Mouse (Mus musculus): ENCODE data around the gene Leo1.

Leo1 gene

DNA sequence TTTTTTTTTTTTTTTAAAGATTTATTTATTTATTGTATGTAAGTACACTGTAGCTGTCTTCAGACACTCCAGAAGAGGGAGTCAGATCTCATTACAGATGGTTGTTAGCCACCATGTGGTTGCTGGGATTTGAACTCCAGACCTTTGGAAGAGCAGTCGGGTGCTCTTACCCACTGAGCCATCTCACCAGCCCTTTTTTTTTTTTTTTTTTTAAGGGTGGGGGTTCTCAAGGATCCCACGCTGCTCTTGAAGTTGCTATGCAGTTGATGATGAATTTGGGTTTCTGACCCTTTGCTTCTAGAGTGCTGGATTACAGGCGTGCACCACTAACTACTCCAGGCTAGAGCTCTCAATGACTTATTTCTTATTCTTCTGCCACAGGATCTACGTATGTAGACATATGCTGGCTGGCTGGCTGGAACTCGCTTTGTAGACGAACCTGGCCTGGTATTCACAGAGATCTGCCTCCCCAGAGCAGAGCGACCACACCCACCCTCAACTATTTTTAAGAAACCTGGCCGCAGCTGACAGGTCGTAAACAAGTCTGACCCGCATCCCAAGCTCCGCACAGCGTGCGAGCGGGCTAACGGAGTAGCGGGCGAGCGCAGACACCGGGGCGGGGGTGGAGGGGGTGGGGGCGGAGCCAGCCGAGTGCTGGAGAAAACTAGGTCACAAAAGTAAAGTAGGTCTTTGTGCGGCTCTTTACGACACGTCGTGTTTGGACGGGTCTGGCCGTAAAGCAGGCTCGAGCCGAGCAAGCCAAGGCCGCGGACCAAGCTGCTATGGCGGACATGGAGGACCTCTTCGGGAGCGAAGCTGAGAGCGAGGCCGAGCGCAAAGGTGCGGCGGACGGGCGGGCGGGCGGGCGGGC, at the start of gene Leo1:
TSS of gene Leo1 (plus strand) at position 729 of the 871 bp plus-strand sequence.
- DNase-seq = peak; percentile 85 to 93

DNA sequence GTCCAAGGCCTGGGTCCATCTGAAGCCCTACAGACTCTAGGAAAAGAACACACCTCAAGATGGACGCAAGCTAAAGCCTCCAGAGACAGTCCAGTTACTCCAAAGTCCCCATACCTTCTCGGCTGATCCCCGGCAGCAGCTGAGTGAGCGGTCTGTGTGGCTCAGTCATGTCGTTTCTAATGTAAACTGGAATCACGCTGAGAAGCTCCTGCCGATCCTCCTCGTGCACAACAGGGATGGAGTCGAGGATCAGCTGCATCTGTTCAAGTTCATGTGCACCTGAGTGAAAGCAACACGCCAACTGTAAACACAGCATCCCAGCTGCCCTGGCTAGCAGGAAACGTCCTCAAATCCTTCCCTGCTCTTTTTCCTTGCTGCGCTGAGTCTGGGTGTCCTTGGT, 48.1 kb upstream of the Leo1 start:
- no peak for DNase-seq

DNA sequence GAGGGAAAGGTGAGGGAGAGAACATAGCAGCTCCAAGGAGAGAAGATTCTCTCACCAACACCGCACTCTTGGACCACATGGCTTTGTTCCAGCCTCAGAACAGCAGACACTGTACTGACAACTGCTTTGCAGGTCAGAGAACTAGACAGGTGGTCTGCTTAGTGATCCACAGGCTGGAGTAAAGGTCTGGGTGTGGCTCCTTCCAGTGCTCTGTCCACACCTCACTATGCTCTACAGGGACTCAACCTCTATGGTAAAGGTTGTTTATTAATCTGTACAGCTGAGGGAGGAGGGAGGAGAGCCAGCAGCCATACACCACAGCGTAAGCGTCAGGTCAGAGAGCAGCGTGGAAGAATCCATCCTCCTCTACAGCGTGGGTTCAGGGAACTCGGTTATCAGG, 45.4 kb upstream of the Leo1 start:
- no peak for DNase-seq

DNA sequence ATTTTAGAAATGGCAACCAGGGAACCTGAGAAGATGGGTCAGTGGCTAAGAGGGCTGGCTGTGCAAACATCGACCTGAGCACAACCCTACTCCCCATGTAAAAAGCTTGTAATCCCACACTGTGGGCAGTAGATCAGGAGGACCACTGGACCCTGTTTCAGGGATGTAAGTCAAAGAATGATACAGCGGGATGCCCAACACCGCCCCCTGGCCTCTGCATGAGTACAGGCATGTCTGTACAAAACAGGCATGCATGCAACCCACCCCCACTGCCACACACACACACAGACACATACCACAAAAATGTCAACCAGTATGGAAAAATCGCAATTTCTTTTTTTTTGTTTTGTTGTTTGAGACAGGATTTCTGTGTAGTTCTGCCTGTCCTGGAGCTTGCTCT, 42.3 kb upstream of the Leo1 start:
- no peak for DNase-seq

DNA sequence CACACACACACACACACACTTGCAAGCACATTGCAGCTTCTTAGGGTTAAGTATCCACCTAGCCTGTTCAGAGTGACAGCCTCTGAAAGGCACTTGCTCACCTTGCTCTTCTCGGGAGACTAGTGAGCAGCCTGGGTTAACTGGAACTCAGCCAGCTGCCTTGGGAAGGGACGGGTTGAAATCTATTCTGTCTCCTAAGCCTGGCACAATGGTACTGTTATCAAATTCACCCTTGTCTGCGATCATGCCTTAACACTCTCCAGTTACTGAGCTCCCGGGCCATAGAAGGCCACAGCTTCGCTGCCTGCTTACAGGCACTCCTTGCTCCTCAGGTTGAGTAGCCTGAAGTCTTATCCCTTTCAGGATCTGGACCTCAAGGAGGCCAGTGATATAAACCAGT, 40.7 kb upstream of the Leo1 start:
- DNase-seq = no peak

DNA sequence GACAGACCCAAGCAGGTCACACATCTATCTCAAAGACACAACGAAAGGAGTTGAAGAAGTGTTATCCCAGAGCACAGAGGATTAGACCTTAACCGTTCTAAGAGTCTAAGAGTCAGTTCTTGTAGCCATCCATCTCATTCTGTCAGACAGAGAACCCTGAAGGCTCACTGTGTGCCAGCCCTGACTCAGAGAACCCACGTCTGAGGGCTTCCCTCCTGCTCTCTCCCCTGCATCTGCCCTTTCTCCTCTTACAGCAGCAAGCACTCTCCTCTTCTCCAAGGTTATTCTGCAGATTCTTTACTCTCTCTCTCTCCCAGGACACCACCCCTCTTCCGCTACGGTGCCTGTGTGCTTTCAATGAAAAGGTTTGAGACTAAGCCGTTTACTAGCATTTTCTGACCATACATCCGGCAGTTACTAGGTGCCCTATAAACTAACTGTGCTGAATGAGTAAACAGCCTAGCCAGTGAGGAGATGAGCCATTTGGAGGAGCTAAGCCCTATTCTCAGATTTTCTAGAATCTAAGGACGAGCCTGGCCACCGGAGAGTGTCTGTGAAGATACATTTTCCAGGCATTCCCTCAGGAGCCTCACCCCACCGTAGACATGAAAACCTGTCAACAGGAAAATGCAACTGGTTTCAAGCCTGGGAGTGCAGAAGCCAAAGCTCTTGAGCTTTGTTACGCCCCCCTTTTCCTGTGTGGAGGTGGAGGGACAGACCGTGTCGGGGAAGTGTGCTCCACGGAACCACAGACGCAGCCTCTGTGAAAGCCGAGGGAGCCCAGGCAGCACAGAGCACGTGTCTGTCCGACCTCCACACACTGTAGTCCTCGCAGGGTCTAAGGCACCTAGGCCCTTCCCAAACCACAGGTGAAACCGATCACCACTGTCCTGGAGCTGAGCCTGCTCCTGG, 39.5 kb upstream of the Leo1 start:
- DNase-seq = no peak

DNA sequence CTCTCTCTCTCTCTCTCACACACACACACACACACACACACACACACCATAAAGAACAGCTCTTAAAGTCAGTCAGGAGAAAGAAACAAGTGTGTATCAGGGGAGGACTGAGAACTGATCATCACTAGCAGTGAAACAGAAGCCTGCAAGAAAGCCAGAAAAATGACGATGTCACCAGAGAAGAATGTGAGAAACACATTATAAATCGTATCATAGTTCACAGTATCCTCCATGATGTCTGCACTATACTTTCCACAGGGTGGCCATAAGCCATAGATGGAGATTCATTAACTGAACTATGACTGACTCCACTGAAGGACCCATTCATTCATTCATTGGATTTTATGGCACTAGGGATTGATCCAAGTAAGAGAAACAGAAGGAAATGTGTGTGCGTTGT, 37.8 kb upstream of the Leo1 start:
- no peak for DNase-seq

DNA sequence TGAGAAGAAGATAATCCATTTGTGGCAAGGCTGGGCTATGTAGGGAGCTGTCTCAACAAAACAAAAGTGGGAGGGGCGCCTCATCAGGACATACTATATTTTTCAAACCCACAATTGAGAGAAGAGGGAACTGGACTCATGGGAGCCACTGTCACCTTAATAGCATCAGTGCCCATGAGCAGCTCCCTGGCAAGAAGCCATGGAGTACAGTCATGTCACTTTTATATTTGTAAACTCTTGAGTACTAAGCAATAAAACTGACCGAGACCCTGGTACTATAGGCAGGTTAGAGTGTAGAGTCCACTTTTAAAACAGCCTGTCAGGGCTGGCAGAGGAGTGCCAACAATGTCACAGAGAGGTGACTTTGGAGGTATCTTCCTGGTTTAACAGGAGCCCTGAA, 35.2 kb upstream of the Leo1 start:
- DNase-seq = no peak

DNA sequence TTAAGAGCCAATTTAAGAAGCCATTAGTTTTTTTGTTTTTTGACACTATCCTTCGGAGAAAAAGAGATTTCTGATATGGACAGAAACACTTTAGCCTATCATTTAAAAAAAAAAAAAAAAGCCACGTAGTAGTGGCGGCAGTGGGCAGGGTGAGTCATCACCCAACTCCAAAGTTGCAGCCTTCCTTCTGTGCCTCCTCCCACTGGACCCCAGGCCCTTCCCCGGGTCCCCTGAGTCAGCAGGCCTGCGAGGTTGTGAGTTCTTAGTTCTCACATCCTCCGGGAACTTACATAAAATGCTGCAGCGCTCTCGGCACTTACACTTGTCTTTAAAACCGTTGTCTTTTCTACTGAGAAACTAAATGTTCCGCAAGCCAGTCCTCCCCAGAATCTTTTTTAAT, 33.5 kb upstream of the Leo1 start:
- DNase-seq = peak; percentile 38 to 54

DNA sequence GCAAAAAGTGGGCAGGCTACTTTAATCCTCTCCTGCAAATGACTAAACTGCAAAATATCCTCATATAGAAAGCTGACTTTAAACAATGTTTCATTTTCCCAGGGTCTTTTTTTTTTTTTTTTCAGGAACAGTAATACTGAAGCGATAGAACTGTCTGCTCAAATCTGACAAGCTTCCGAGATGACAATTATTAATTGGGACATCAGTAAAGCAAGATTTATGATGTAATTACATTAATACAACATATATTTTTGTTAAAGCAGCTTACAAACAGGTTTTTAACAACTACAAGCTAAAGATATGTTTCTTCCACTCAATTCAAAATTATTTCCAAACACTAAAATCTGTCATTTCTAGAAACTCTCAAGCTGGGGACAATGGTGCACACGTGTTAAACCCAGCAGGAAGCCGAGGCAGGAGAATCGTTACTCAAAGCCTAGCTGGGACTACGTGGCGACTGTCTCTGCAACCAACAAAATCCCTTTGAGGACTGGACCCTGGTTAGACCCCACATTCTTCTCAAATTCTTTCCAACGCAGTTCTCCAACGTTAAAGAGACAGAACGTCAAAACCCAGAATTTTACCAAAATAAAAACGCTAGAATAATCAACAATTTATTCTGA, 33.0 kb upstream of the Leo1 start:
- no peak for DNase-seq

DNA sequence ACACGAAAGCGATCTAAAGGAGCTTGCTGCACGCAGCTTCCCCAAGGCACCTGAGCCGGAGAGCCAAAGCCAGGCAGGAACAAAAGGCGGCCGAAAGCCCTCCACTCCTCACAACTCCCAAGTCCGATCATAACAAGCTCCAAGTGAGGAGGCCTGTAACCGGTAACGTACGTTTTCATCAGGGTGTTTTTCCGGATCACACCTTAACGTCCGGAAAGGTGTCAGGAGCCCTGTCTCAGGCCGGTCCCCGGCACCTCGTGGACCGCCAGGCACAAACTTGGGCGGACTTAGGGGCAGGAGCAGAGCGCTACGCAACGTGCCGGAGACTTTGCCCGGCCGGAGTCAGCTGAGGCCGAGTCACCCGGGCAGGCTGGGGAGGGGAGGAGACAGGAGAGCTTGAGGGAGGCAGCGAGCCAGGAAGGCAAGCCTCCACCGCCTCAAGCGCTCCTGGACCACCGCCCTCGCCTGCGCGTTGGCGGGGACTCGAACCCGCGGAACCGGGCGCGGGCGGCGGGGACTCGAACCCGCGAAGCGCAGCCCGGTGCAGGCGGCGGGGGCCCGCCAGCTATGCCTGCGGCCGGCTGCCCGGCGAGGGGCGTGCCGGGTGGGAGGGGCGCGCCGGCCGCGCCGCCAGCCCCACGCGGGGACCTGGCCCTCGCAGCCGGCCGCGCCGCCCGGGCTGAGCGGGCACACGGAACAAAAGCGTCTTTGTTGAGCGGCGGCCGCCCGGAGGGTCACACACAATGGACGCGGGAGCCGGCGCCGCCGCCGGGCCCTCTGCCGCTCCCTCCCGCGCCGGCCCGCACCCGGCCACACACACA, 32.1 kb upstream of the Leo1 start:
- DNase-seq = peak; percentile 77 to 87

DNA sequence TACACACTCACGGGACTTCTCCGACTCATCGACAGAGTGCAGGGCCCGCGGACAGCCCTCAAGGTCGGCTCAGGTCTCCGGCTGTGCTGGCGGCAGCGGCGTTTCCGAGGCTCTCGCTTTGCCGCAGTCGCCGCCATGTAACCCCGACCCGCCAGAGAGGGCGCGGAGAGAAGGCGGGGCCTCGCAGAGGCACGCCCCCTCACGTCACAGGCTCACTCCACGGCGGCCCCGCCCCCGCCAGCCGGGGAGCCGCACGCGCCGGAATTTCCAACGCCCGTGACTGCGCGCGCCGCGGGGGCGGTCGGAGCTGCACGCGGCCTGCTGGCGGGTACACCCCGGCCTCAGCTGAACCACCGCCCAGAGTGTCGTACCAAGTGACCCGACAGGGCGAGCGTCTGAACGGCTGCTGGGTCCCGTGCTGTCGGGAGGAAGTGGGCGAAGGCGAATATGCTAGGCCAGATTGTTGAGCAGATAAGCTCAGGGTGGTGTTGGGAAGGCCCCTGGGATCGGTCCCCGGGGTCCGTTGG, 31.4 kb upstream of the Leo1 start, which contains the start of gene Mapk6:
TSS of gene Mapk6 (minus strand) at position 154 of the 527 bp plus-strand sequence.
- DNase-seq = peak; percentile 98 to 99

DNA sequence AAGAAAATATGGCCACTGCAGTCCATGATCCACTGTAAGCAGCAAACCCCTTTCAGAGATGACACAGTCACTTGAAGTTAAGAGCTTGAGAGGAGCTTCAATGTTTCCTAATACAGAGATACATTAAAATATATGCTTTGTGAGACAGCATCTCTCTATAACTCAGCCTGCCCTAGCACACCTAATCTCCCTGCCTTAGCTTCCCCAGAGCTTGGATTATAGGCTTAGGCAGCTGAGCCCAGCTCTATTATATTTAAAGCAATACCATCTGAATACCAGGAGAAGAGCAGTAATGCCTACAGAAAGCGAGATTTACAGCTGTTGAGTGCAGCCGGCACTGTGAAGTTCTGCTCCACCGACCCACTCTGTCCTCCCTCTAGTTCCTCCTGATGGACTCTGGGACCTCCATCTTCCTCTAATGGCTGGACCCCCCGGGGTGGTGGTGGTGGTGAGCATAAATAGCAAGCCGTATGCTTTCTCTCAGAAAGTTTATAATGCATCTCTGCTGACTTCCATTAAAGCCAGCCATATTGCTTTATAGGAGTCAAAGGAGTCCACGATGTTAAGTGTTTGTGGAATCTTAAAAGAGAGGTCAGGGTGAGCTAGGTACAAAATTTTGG, 30.3 kb upstream of the Leo1 start:
- DNase-seq = no peak

DNA sequence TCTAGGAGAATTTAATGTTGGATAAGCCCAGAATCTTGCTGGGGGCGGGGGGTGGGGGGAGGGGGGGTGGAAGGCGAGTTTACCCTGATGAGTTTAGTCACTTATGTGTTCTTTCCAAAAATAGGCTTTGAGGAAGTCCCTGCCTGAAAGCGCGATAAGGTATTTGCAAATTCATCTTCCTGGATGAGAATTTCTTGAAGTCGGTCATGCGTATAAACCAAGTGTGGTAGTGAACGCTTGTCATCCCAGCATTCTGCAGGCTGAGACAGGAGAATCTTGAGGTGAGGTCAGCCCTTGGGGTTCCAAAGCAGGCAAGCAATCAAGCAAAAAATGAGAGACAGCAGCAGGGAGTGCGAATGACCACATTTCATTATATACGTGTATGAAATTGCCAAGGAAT, 29.7 kb upstream of the Leo1 start:
- no peak for DNase-seq

DNA sequence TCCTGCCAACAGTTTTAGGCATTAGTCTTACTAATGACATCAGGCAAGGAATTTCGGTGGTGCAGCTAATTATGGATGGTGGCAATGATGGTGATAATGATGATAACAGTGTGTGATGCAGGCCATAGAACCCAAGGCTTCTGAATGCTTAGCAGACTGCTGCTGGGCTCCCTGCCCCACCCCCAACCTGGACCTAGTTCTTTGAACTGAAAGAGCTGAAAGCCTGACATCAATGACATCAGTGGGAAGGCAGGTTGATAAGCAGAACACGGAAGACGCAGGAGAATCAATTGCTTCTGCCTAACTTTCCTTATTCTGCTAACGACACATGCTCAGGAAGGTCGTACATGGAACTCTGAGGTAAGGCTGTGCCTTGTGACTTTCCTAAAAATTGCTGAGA, 28.1 kb upstream of the Leo1 start:
- DNase-seq = no peak

DNA sequence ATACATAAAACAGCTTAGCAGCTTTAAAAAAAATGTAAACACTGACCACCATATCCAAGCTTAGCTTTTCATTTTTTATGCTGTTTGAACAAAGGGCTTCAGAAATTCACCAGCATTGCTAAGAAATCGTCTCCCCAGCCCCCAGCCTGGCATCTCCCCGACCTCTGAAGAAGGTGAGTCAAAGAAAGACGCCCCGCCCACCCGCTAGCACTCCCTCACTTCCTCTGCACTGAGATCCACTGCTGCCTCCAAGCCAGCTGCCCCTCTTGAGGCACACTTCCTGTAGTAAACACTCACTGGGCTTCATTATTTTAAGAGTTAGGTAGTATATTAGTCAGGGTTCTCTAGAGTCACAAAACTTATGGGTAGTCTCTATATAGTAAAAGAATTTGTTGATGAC, 27.1 kb upstream of the Leo1 start:
- DNase-seq = peak in 1 of 2 experiments; percentile 47

DNA sequence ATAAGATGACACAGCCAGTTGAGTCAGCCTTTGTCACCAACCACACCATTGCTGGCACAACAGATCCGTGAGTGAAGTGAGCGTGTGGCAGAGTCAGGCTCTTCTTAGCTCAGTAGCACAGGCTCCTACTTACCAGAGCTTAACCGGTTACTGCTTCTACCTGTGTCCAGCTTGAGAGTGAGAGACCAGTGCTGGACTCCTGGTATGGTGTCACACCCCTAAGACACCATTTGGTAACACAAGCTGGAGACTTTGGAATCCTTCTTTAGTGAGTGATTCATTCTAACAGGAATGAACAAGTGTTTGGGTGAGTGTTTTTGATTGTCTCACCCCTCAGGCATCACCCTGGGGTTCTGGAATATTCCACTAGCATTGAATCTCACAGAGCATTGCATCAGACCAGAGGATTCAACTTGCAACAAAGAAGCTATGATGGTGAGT, 19.1 kb upstream of the Leo1 start:
- no peak for DNase-seq

DNA sequence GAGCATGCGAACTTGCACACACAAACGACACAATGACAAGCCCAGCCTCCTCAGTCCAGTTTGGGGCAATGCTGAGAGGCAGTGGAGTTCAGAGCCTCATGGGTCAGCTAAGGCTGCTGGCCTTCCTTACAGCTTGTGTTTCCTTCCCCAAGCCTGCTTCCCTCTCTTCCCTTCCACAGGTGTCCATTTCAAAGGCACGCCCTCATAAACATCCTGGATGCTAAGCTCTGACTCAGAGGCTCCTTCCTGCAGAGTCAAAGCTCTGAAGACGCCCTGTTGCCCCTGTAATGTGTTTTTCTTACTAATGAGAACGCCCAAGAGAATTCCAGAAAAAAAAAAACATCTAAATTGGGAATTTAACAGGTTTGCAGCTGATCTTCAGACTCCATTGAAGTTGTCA, 17.6 kb upstream of the Leo1 start:
- DNase-seq = no peak

DNA sequence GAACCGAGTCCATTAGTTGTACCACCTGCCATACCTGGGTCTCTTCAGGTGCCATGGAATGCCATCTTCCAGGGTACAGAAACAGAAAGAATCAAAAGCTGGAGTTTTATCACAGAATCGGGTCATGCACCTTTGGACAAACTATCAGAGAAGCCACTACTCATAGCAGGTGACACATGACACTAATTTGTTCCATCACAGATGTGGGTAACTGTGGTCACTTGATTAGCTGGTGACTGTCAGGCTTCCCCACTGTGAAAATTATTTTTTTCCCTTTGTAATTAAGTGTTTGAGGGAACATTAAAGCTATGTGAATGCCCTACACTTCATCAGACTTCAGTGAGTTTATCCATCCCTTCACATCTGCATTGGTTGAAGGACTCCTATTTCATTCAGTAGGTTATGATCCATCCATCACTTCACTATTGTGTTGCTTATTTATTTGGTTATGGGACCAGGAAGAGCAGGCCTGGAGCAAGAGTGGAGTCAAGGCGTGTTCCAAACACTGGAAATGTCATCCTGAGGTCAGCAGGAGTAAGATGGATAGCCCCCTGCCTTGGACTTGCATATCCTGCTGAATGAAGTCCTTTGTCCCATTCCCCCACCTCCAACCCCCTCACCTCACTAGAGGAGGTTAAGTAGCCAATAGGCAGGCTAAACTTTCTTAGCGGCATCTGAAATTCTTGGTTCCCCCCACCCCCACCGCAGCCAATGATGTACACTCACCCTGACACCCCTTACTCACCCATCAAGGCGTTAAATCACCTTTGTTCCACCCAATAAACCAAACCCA, 16.8 kb upstream of the Leo1 start:
- no peak for DNase-seq

DNA sequence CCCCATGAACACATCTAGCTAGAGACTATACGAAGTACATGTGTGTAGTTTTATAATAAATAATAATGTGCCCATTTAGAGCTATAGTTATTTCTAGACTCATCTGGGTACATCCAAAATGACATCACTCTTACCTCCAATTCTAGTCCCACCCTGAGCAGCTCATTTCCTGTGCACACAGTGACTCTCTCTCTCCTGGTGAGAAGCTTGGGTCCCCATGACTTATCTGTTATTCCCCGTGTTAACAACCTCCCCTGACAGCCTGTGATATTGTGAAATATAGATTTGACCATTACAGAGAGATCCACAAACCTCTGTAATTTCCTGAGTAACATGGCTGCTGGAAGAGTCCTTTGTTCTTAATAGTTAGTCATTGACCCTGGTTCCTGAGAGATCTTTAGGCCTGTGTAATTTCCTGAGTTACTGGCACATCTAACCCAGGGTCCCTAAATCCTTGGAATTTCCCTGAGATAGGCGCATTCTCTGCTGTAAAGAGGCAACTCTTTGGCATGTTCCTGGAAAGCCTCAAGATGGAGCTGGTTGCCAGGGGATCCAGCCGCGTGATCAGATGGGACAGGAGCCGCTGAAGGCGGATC, 15.4 kb upstream of the Leo1 start:
- DNase-seq = peak in 1 of 2 experiments; percentile 33

Measured in kidney, postnatal 4 days (tissue).